14 mouse cellular contexts compared by ENCODE assay signal in genomic region chr9:76331081-76331480, GRCm38 (mm10). TPM values are rescaled to one million over a fixed set of nuclear protein-coding genes. Genes with fewer than 3 reads are reported as not detected.
DNase-seq lines count a peak whose midpoint lies in the region; TF ChIP-seq lines count a peak whose summit lies in the region.
"Had no signal": no experiment of that assay in that cellular context is flagged by ENCODE, and none has a peak within 500 bp of the region (broad histone marks: within the 10 kb centered on the region; RNA-seq: fewer than 3 reads in every experiment).

No protein-coding gene starts in this region.

- TF ChIP-seq CTCF in brain, embryonic 14.5 days (IDR thresholded peaks at IDR 0.05; ENCODE audit: borderline replicate concordance, extremely low read depth, insufficient read depth, insufficient read length) = no peak

- intact Hi-C loops in left cerebral cortex, postnatal 14 days (cut with DNase I) = no loop called here

- no peak for TF ChIP-seq POLR2A in brain, embryonic 14.5 days (IDR thresholded peaks at IDR 0.05; ENCODE audit: borderline replicate concordance, extremely low read depth, insufficient read depth, insufficient read length, poor library complexity, severe bottlenecking)

- DNase-seq in frontal cortex, adult 2 months (ENCODE audit: extremely low spot score in 1 of 2, low spot score in 1 of 2) = peak; percentile 34 to 62
- no peak for DNase-seq in frontal cortex, postnatal 25 days (ENCODE audit: low spot score in 2 of 2)
- peak; percentile 74 for DNase-seq in brain, embryonic 14.5 days (ENCODE audit: low read depth)
- peak; percentile 47 to 52 for DNase-seq in cerebellum, postnatal 10 days
- peak; percentile 14 for DNase-seq in left cerebral cortex, postnatal 14 days (ENCODE audit: low spot score in 2 of 2)
- no peak for DNase-seq in adrenal gland, adult 2 months
- DNase-seq in thymus, adult 18-20 months = no peak
- DNase-seq in ovary, postnatal 36 days (ENCODE audit: low spot score) = no peak
- DNase-seq: liver; lung, embryonic 14.5 days; thymus, postnatal 14 days had no signal

RNA-seq across cellular contexts. Expression of gene Hcrtr2, which starts 7.4 kb away (rescaled TPM):
- 0.42 and 0.84 TPM in 2 replicates for polyA plus RNA-seq in frontal cortex, adult 2 months (2012; rRNA removed)
- 2.1 and 3.4 TPM in 2 replicates for polyA plus RNA-seq in brain, embryonic 14.5 days (2012; rRNA removed)
- total RNA-seq in left cerebral cortex, postnatal 14 days (2021) = 1 to 10 TPM; 2.8 to 3.9 TPM
- total RNA-seq in adrenal gland, adult 2 months (2021) = under 1 TPM; 0.14 to 0.26 TPM
- polyA plus RNA-seq in adrenal gland, adult 2 months (2012; rRNA removed) = 0.04 and 0.06 TPM in 2 replicates
- total RNA-seq: granulocyte monocyte progenitor cell, adult 5-6 weeks had no signal
- polyA plus RNA-seq: macrophage; stomach, embryonic 15.5 days had no signal

Comparison
In these comparisons a context has a peak if more than half of its experiments do, and no peak if none do; other contexts are left out.
1. DNase-seq: peak in frontal cortex, adult 2 months (2 of 2), brain, embryonic 14.5 days (single experiment), cerebellum, postnatal 10 days (2 of 2) and left cerebral cortex, postnatal 14 days (2 of 2); none in frontal cortex, postnatal 25 days (0 of 2), adrenal gland, adult 2 months (single experiment), thymus, adult 18-20 months (0 of 2) and ovary, postnatal 36 days (single experiment).